Mouse (Mus musculus): ENCODE data around the gene Gabpb2.

DNA sequence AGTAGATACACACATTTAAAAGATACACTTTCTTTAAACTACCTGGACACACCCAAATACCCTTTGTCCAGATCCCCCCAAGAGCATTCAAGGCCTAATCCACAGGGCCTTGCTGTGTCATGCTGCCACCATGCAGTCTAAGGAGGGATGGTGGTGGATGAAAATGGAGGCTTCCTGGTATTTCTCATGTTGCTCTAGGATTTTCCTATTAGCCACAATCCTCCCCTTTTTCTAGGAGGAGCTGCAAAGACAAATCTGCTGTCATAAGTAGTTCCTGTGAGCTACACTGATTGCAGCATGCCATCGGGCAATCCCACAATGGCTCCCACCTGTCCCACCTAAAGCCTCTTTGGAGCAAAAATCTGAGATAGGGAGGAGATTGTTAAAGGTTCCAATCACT is 9.5 kb upstream of the Gabpb2 start:
- TF ChIP-seq CTCF (IDR thresholded peaks at IDR 0.05; ENCODE audit: low read depth): no peak
- no peak for TF ChIP-seq EP300 (IDR thresholded peaks at IDR 0.05; ENCODE audit: low read depth)
